Mouse (Mus musculus) ovary, adult 18-20 months (tissue): ENCODE measurements around the gene Cacna1s.

ENCODE experiments used
- DNase-seq: peaks from one replicate; pipeline ENCODE4 v3.0.0; 2022; ENCODE audit warnings: low spot score, mixed read lengths

The Cacna1s gene

GRCm38 (mm10) chr1:136138191-136138830, 85.8 kb downstream of the Cacna1s start:
- no peak for DNase-seq

- DNase-seq: peak; percentile 79
These were observed 87.6 kb downstream of the Cacna1s start for GRCm38 (mm10) chr1:136139990-136140640.

DNA sequence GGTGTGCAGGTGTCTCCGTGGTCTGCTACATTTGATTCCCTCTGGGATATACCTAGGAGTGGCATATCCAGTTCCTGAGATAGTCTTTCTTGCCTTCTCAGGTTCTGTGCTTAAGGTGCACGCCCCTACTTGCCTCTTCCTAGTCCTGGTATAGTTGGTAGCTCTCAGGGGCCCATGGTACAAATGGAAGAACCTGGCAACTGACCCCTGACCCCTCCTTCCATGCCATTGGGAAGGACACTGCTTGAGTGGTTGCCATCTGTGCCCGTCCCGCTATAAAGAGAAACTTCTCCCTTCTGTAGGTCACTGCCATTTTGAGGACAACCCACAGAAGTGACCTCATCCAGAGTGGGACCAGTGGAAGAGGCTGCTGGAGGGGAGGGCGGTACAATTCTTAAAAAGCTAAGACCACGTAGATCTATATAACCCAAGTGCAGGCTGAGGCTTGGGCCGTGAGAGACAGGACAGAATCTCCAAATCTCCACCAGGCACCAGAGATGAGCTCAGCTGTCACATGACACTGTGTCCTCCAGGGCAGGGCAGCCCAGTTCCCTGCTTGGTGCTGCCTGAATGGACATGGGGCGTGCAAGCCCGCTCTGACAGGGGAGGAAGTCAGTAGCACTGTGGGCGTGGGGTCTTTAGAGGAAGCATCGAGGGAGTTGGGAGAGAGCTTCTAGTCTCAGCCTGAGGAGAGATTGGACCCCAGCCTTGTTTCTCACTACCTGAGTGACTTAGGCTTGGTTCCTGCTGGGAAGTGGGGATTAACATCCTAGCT, 88.8 kb downstream of the Cacna1s start:
- DNase-seq: no peak

DNA sequence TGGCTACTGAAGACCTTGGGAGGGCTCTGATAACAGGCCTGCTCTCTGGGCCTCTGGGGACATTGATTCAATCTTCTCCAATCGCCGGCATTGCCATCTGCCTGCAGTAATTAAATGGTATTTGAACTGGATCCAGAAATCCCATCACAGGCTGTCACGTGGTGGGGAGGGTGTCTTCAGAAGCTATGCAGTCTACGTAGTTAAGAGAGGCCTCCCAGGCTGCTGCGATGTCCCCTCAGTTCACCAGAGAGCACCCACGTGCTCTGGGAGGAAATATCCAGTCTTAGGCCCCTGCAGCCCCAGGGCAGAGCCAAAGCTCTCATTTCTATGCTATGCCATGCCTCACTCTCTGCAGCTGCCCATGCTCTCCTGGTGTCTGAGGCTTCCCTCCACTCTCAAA, 89.8 kb downstream of the Cacna1s start:
- DNase-seq: no peak

GRCm38 (mm10) chr1:136143514-136143913, 91.0 kb downstream of the Cacna1s start:
- no peak for DNase-seq

DNA sequence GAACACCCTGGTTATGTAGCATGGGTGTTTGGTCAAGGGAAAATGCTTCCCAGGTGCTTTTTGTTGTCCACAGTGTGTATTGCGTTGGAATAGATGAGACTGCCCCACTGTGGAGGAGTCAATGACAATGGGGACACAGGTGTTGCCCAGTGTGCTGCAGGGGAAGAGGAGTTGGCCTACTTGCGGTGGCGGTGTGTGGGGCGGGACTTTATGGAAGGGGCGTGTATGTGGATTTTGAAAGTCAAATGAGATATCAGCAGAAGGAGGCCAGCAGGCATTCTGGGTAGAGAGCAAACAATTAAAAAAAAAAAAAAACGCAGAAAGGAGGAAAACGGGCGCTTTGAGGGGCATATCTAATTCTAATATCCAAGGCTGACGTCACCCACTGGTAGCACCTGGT, 97.2 kb downstream of the Cacna1s start:
- DNase-seq: no peak

DNA sequence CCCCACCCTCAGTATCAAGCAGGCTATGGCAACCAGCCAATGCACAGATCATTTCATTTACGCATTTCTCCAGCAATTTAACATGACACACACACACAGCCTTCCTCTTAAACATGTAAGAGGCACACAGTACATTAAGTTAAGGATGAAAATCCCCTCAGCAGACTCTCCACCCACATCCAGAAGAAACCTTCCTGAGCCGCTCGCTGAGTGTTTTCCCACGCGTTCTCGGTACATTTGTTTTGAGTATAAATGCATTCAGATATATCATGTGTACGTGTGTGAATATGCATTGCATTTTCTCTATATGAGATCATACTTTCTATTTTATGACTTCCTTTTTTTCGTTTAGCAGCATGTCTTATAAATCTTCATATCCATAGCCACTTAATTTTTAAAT, 98.8 kb downstream of the Cacna1s start:
- DNase-seq: no peak

DNA sequence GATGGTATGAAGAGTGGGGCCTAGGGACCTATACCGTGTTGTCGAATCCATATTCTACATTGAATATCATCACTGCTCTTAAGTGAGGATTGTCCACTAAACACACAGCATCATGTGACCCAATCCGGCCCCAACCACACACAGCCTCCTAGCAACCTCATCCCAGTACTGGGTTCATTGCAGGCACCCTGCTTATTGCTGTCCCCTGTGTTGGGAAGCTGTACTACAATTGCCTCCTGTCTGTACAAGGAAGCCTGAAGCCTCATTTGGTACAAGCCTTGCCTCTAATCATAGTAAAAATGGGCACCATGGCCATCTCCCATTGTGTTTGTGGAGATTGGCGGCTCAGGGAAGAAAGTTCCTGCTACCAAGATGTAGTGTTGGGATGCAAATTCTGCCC, 103.8 kb downstream of the Cacna1s start:
- no peak for DNase-seq

GRCm38 (mm10) chr1:136156951-136157350, 104.4 kb downstream of the Cacna1s start:
- no peak for DNase-seq

DNA sequence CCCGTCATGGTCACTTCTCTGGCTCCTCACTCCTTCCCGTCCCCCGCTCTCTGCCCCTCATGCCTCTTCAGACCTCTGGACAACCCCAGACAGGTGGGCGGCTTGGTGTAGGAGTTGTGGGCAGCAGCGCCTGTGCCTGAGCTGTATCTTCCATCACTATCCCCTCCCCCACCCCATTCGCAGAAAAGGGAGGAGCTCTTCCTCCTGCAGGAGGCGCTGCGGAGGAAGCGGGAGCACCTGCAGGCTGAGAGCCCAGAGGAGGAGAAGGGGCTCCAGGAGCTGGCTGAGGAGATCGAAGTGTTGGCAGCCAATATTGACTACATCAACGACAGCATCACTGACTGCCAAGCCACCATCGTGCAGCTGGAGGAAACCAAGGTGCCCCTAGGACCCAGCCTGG, 107.3 kb downstream of the Cacna1s start:
- DNase-seq: no peak

DNA sequence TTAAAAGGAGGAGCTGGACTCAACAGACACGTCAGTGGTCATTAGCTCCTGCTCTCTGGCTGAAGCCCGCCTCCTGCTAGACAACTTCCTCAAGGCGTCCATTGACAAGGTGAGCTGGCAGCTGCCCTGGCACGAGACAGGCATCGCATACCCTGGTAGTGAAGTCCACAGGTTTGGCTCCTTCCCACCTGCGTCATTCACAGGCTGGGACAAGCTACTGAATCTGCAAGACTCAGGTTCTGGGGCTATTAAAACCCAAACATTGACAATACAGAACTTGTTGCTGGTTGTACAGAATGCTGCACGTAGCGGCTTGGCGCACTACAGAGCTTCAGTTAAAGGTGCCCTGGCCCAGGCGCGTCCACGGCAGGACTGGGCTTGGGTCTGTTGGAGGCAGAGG, 107.7 kb downstream of the Cacna1s start:
- DNase-seq: no peak

- no peak for DNase-seq
These were observed 108.4 kb downstream of the Cacna1s start for GRCm38 (mm10) chr1:136160930-136161329.

- DNase-seq: no peak
These were observed 108.9 kb downstream of the Cacna1s start for GRCm38 (mm10) chr1:136161333-136161921.

GRCm38 (mm10) chr1:136165436-136165835, 112.9 kb downstream of the Cacna1s start:
- DNase-seq: no peak

DNA sequence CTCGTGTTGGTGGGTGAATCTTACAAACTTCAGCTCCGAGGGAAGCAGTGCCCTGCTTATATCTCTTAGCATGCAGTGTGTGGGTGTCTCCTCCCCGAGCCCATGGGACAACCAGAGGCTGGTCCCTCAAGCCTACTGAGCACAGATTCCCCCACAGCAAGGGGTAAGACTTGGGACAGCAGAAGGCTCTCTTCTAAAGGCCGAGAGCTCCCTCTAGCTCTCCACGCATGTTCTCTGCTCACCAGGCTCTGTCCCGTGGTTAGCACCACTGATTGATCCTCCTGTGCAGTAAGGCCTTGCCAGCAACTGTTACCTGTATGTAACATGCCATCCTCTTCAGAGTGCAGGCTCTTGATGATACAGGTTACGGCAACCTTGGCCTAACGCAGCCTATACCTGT, 115.1 kb downstream of the Cacna1s start:
- no peak for DNase-seq
